Mouse (Mus musculus): Measurements from ENCODE around the gene Sorcs2.

Sorcs2 gene

GRCm38 (mm10) chr5:36397837-36398282 is at the start of gene Sorcs2:
Sorcs2 (minus strand) TSS chr5:36398139.
- DNase-seq (ENCODE audit: low spot score) = peak; percentile 84

GRCm38 (mm10) chr5:36446166-36446890 is 48.4 kb upstream of the Sorcs2 start:
- DNase-seq (ENCODE audit: low spot score) = no peak

GRCm38 (mm10) chr5:36445028-36445427 is 47.1 kb upstream of the Sorcs2 start:
- DNase-seq (ENCODE audit: low spot score) = no peak

GRCm38 (mm10) chr5:36444611-36445010 is 46.7 kb upstream of the Sorcs2 start:
- DNase-seq (ENCODE audit: low spot score) = no peak

- DNase-seq (ENCODE audit: low spot score) = no peak
Measured at GRCm38 (mm10) chr5:36440741-36441140, 42.8 kb upstream of the Sorcs2 start.

- DNase-seq (ENCODE audit: low spot score) = no peak
Measured at GRCm38 (mm10) chr5:36436858-36437257, 38.9 kb upstream of the Sorcs2 start.

GRCm38 (mm10) chr5:36434398-36434967 is 36.5 kb upstream of the Sorcs2 start:
- DNase-seq (ENCODE audit: low spot score) = no peak

- DNase-seq (ENCODE audit: low spot score) = no peak
Measured at GRCm38 (mm10) chr5:36431711-36432110, 33.8 kb upstream of the Sorcs2 start.

- no peak for DNase-seq (ENCODE audit: low spot score)
Measured at GRCm38 (mm10) chr5:36429551-36429950, 31.6 kb upstream of the Sorcs2 start.

- DNase-seq (ENCODE audit: low spot score) = no peak
Measured at GRCm38 (mm10) chr5:36427831-36428230, 29.9 kb upstream of the Sorcs2 start.

- peak; percentile 64 for DNase-seq (ENCODE audit: low spot score)
Measured at GRCm38 (mm10) chr5:36426404-36426803, 28.5 kb upstream of the Sorcs2 start.

GRCm38 (mm10) chr5:36424676-36425075 is 26.7 kb upstream of the Sorcs2 start:
- DNase-seq (ENCODE audit: low spot score) = no peak

GRCm38 (mm10) chr5:36422689-36423088 is 24.8 kb upstream of the Sorcs2 start:
- no peak for DNase-seq (ENCODE audit: low spot score)

- DNase-seq (ENCODE audit: low spot score) = peak; percentile 50
Measured at GRCm38 (mm10) chr5:36419861-36420260, 21.9 kb upstream of the Sorcs2 start.

- DNase-seq (ENCODE audit: low spot score) = peak; percentile 44
Measured at GRCm38 (mm10) chr5:36414712-36415331, 16.9 kb upstream of the Sorcs2 start.

GRCm38 (mm10) chr5:36398463-36399364 is 775 bp upstream of the Sorcs2 start:
- DNase-seq (ENCODE audit: low spot score) = peak; percentile 51

GRCm38 (mm10) chr5:36397384-36397759 is 567 bp downstream of the Sorcs2 start:
- DNase-seq (ENCODE audit: low spot score) = no peak

GRCm38 (mm10) chr5:36396491-36397383 is 1.2 kb downstream of the Sorcs2 start:
- DNase-seq (ENCODE audit: low spot score) = no peak

- DNase-seq (ENCODE audit: low spot score) = peak; percentile 82
Measured at GRCm38 (mm10) chr5:36396011-36396410, 1.9 kb downstream of the Sorcs2 start.

GRCm38 (mm10) chr5:36394840-36395515 is 3.0 kb downstream of the Sorcs2 start:
- DNase-seq (ENCODE audit: low spot score) = no peak

GRCm38 (mm10) chr5:36391751-36392150 is 6.2 kb downstream of the Sorcs2 start:
- no peak for DNase-seq (ENCODE audit: low spot score)

All from layer of hippocampus, adult 11-12 months (tissue).